Mouse (Mus musculus) spleen, postnatal 0 days (tissue): ENCODE measurements around the gene 2700049A03Rik. TPM values are rescaled to one million over a fixed set of nuclear protein-coding genes. Genes with fewer than 3 reads are reported as not detected.

Experiments
- polyA plus RNA-seq: library from polyadenylated mRNA; unstranded; fragments of >200 nt; fragmentation: Nextera tagmentation; extraction: Ambion mirVana; gene quantifications from 2 replicates; pipeline ENCODE4 v1.2.1, GENCODE M21; 2015

The 2700049A03Rik gene
- 7.2 and 7.7 TPM in 2 replicates for polyA plus RNA-seq

GRCm38 (mm10) chr12:71136130-71136973, at the start of gene 2700049A03Rik, which contains the start of gene Timm9:
TSS of gene 2700049A03Rik (plus strand) at chr12:71136848.
TSS of gene Timm9 (minus strand) at chr12:71136684.

GRCm38 (mm10) chr12:71111331-71111730, 25.3 kb upstream of the 2700049A03Rik start, which contains the start of gene Tomm20l:
TSS of gene Tomm20l (plus strand) at chr12:71111428.

Other genes starting within 250 kb of the 2700049A03Rik start
- gene Actr10, start 199.0 kb upstream of the 2700049A03Rik start, polyA plus RNA-seq, result 131 and 138 TPM in 2 replicates
- gene Psma3, start 162.2 kb upstream of the 2700049A03Rik start, polyA plus RNA-seq, result 422 and 425 TPM in 2 replicates
- 39.8 and 44.3 TPM in 2 replicates for gene Arid4a, start 120.9 kb upstream of the 2700049A03Rik start, polyA plus RNA-seq
- gene Tomm20l, start 25.4 kb upstream of the 2700049A03Rik start, polyA plus RNA-seq, result not detected in 2 replicates
- 56.6 and 61.5 TPM in 2 replicates for gene Timm9, start 164 bp upstream of the 2700049A03Rik start, polyA plus RNA-seq
- 1.4 and 2.5 TPM in 2 replicates for gene Dact1, start 173.0 kb downstream of the 2700049A03Rik start, polyA plus RNA-seq